Mouse (Mus musculus) T-helper 2 cell (primary cell): Measurements from ENCODE around the gene Xrra1.

Source experiments
- in situ Hi-C: fragments of 300-600 bp; cut with MboI, MseI; formaldehyde crosslinking; loops from one replicate; pipeline ENCODE4 v1.15.1; 2025; ENCODE audit warnings: high pct_unique_total_duplicates

Gene Xrra1

GRCm38 (mm10) chr7:99850534-99850933, 8.4 kb upstream of the Xrra1 start:
- in situ Hi-C loops, result loop anchor here (10.0 kb wide), 1 partner anchor 466 kb away; the partner anchor contains the start of gene Gdpd5

GRCm38 (mm10) chr7:99851121-99851520, 7.8 kb upstream of the Xrra1 start:
- in situ Hi-C loops, result loop anchor here (10.0 kb wide), 1 partner anchor 466 kb away; the partner anchor contains the start of gene Gdpd5

GRCm38 (mm10) chr7:99851618-99852017, 7.3 kb upstream of the Xrra1 start:
- in situ Hi-C loops, result loop anchor here (10.0 kb wide), 1 partner anchor 467 kb away; the partner anchor contains the start of gene Gdpd5

GRCm38 (mm10) chr7:99853350-99853749, 5.6 kb upstream of the Xrra1 start:
- in situ Hi-C loops, result loop anchor here (10.0 kb wide), 1 partner anchor 469 kb away; the partner anchor contains the start of gene Gdpd5

- in situ Hi-C loops, result loop anchor here (10.0 kb wide), 1 partner anchor 470 kb away; the partner anchor contains the start of gene Gdpd5
These were observed 4.6 kb upstream of the Xrra1 start for GRCm38 (mm10) chr7:99854311-99854710.

GRCm38 (mm10) chr7:99856266-99856861, 2.6 kb upstream of the Xrra1 start:
- in situ Hi-C loops, result loop anchor here (5.0 to 10.0 kb wide), 2 partner anchors 34 to 472 kb away; partner anchors contain the start of gene Gdpd5

- in situ Hi-C loops, result loop anchor here (5.0 to 10.0 kb wide), 2 partner anchors 36 to 473 kb away; partner anchors contain the start of gene Gdpd5
These were observed 622 bp upstream of the Xrra1 start for GRCm38 (mm10) chr7:99858175-99858812.

GRCm38 (mm10) chr7:99863362-99863761, 4.4 kb downstream of the Xrra1 start, which contains the start of gene Spcs2:
Gene Spcs2 (minus strand): TSS chr7:99863462.
- in situ Hi-C loops, result no loop called here

GRCm38 (mm10) chr7:99864241-99865028, 5.5 kb downstream of the Xrra1 start:
- in situ Hi-C loops, result no loop called here

GRCm38 (mm10) chr7:99865219-99865618, 6.3 kb downstream of the Xrra1 start:
- in situ Hi-C loops, result no loop called here

- in situ Hi-C loops, result no loop called here
These were observed 10.4 kb downstream of the Xrra1 start for GRCm38 (mm10) chr7:99869296-99869695.

- in situ Hi-C loops, result no loop called here
These were observed 15.0 kb downstream of the Xrra1 start for GRCm38 (mm10) chr7:99873965-99874364.

- in situ Hi-C loops, result no loop called here
These were observed 17.0 kb downstream of the Xrra1 start for GRCm38 (mm10) chr7:99875891-99876290.

GRCm38 (mm10) chr7:99876345-99876744, 17.4 kb downstream of the Xrra1 start:
- in situ Hi-C loops, result no loop called here

GRCm38 (mm10) chr7:99878254-99878653, 19.3 kb downstream of the Xrra1 start:
- in situ Hi-C loops, result no loop called here

- in situ Hi-C loops, result no loop called here
These were observed 28.4 kb downstream of the Xrra1 start for GRCm38 (mm10) chr7:99887230-99887735.

GRCm38 (mm10) chr7:99887743-99888142, 28.8 kb downstream of the Xrra1 start:
- in situ Hi-C loops, result no loop called here

GRCm38 (mm10) chr7:99889175-99889880, 30.4 kb downstream of the Xrra1 start:
- in situ Hi-C loops, result no loop called here

- in situ Hi-C loops, result no loop called here
These were observed 31.3 kb downstream of the Xrra1 start for GRCm38 (mm10) chr7:99890168-99890755.

GRCm38 (mm10) chr7:99891471-99891870, 32.6 kb downstream of the Xrra1 start:
- in situ Hi-C loops, result no loop called here

GRCm38 (mm10) chr7:99892351-99892750, 33.4 kb downstream of the Xrra1 start:
- in situ Hi-C loops, result no loop called here
